ENCODE assay signal across 10 mouse cellular contexts in the genomic region with DNA sequence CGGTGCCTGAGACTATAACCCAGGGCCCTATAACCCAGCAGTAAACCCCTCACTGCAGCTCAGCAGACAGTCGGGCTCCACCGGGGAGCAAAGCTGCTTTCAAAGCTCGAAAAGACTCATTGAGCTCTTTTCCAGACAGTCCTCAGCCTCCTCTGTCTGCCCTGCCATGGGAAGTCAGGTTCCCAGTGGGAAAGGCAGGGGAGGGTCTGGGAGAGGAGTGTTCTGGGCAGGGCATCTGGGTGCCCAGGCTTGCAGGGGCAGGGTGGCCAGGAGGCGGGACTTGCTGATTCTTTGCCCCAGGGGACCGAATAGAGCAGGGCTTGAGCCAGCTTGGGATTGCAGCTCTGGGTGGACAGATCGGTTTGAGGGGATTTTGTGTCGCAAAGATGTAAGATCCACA. TPM values are rescaled to one million over a fixed set of nuclear protein-coding genes. Genes with fewer than 3 reads are reported as not detected.
DNase-seq lines count a peak whose midpoint lies in the region; ATAC-seq and TF ChIP-seq lines count a peak whose summit lies in the region.
"Had no signal": no experiment of that assay in that cellular context is flagged by ENCODE, and none has a peak within 500 bp of the region (broad histone marks: within the 10 kb centered on the region; RNA-seq: fewer than 3 reads in every experiment).

No protein-coding gene starts in this region.

- TF ChIP-seq CTCF in cerebellum, adult 2 months (IDR thresholded peaks at IDR 0.05; ENCODE audit: borderline replicate concordance, insufficient read depth, low read depth, low read length) = no peak
- no peak for TF ChIP-seq CTCF in kidney, adult 2 months (conservative IDR thresholded peaks at IDR 0.05; ENCODE audit: insufficient read depth, insufficient read length, low read depth, low read length)

- H3K36me3 ChIP-seq in kidney, embryonic 15.5 days = no peaks in the 10 kb centered on the region
- no peaks in the 10 kb centered on the region for H3K36me3 ChIP-seq in kidney, adult 2 months (ENCODE audit: control insufficient read depth, insufficient read depth, low read length)
- H3K36me3 ChIP-seq in embryonic facial prominence, embryonic 12.5 days = no peaks in the 10 kb centered on the region
- H3K36me3 ChIP-seq in limb, embryonic 15.5 days = peaks cover 15% of the 10 kb centered on the region

- WGBS in cerebellum, adult 2 months = 80% methylated on average over 8 of the region's 8 CpGs
- WGBS in kidney, embryonic 15.5 days = 30% methylated on average over 8 of the region's 8 CpGs
- 63% methylated on average over 8 of the region's 8 CpGs for WGBS in kidney, adult 2 months
- WGBS in embryonic facial prominence, embryonic 12.5 days = 25% methylated on average over 8 of the region's 8 CpGs
- 22% methylated on average over 8 of the region's 8 CpGs for WGBS in limb, embryonic 15.5 days

- H3K4me3 ChIP-seq in cerebellum, adult 2 months (replicated peaks; ENCODE audit: insufficient read depth, low read depth, low read length) = no peak overlapping the region
- H3K4me3 ChIP-seq in kidney, embryonic 15.5 days (replicated peaks) = no peak overlapping the region
- no peak overlapping the region for H3K4me3 ChIP-seq in kidney, adult 2 months (ENCODE audit: insufficient read depth, low read depth, low read length)
- H3K4me3 ChIP-seq in embryonic facial prominence, embryonic 12.5 days = no peak overlapping the region
- no peak overlapping the region for H3K4me3 ChIP-seq in limb, embryonic 15.5 days

- no peaks in the 10 kb centered on the region for H3K27me3 ChIP-seq in cerebellum, adult 2 months (ENCODE audit: control insufficient read depth, insufficient read depth, low read length)
- H3K27me3 ChIP-seq in kidney, embryonic 15.5 days = 0 out of 2 replicates have a peak, but pooled peaks cover 15% of the 10 kb centered on the region
- no peaks in the 10 kb centered on the region for H3K27me3 ChIP-seq in kidney, adult 2 months (replicated peaks; ENCODE audit: control insufficient read depth, insufficient read depth, low read length)
- no peaks in the 10 kb centered on the region for H3K27me3 ChIP-seq in embryonic facial prominence, embryonic 12.5 days
- H3K27me3 ChIP-seq in limb, embryonic 15.5 days = peaks cover 4% of the 10 kb centered on the region; the same call in 1 of the 2 replicates

- no peaks in the 10 kb centered on the region for H3K9me3 ChIP-seq in kidney, embryonic 15.5 days (replicated peaks)
- no peaks in the 10 kb centered on the region for H3K9me3 ChIP-seq in embryonic facial prominence, embryonic 12.5 days
- H3K9me3 ChIP-seq in limb, embryonic 15.5 days = no peaks in the 10 kb centered on the region

- ATAC-seq in kidney, embryonic 15.5 days (replicated peaks; ENCODE audit: low FRiP score) = no peak
- peak; percentile 16; the same call in 1 of the 2 replicates for ATAC-seq in embryonic facial prominence, embryonic 12.5 days (ENCODE audit: insufficient number of reproducible peaks, insufficient read depth, low FRiP score, low TSS enrichment)
- no peak for ATAC-seq in limb, embryonic 15.5 days (ENCODE audit: insufficient number of reproducible peaks, low FRiP score, low TSS enrichment, low read depth)

- H3K9ac ChIP-seq in kidney, embryonic 15.5 days = no peak overlapping the region
- no peak overlapping the region for H3K9ac ChIP-seq in embryonic facial prominence, embryonic 12.5 days
- H3K9ac ChIP-seq in limb, embryonic 15.5 days = no peak overlapping the region

- peaks cover 40% of the 10 kb centered on the region for H3K4me1 ChIP-seq in cerebellum, adult 2 months (ENCODE audit: control insufficient read depth, insufficient read depth, low read length)
- peaks cover 27% of the 10 kb centered on the region for H3K4me1 ChIP-seq in kidney, embryonic 15.5 days
- H3K4me1 ChIP-seq in kidney, adult 2 months (ENCODE audit: control insufficient read depth, insufficient read depth, low read length) = no peaks in the 10 kb centered on the region
- peaks cover 45% of the 10 kb centered on the region for H3K4me1 ChIP-seq in embryonic facial prominence, embryonic 12.5 days
- peaks cover 63% of the 10 kb centered on the region for H3K4me1 ChIP-seq in limb, embryonic 15.5 days

- no peak overlapping the region for H3K4me2 ChIP-seq in kidney, embryonic 15.5 days
- 0 out of 2 replicates have a peak overlapping the region, but pooled peaks have one; percentile 9 for H3K4me2 ChIP-seq in embryonic facial prominence, embryonic 12.5 days (replicated peaks)
- no peak overlapping the region for H3K4me2 ChIP-seq in limb, embryonic 15.5 days

- DNase-seq in cerebellum, postnatal 25 days = peak; percentile 14 to 22
- no peak for DNase-seq in cerebellum, adult 2 months
- no peak for DNase-seq in kidney, adult 2 months
- no peak for DNase-seq in thymus, postnatal 0 days (ENCODE audit: low spot score)
- no peak for DNase-seq in right cerebral cortex, postnatal 14 days
- DNase-seq: cerebellum, postnatal 36 days had no signal

- no peak for TF ChIP-seq POLR2A in cerebellum, adult 2 months (IDR thresholded peaks at IDR 0.05; ENCODE audit: borderline replicate concordance, insufficient read depth, low read length)
- no peak for TF ChIP-seq POLR2A in kidney, adult 2 months (IDR thresholded peaks at IDR 0.05; ENCODE audit: low read depth, low read length)

- no peak overlapping the region for H3K27ac ChIP-seq in cerebellum, adult 2 months (ENCODE audit: insufficient read depth, low read length)
- peak overlapping the region; percentile 37; the same call in 1 of the 2 replicates for H3K27ac ChIP-seq in kidney, embryonic 15.5 days
- H3K27ac ChIP-seq in kidney, adult 2 months (ENCODE audit: insufficient read depth, low read depth, low read length) = no peak overlapping the region
- H3K27ac ChIP-seq in embryonic facial prominence, embryonic 12.5 days = peak overlapping the region; percentile 74
- peak overlapping the region; percentile 82 for H3K27ac ChIP-seq in limb, embryonic 15.5 days

RNA-seq across cellular contexts. Expression of gene Lax1, which starts 52.6 kb away (rescaled TPM):
- polyA plus RNA-seq in cerebellum, adult 2 months (2012; rRNA removed) = 0.25 and 0.27 TPM in 2 replicates
- polyA plus RNA-seq in kidney, embryonic 15.5 days (2015; fragmentation: Nextera tagmentation; extraction: Ambion mirVana) = 0.66 and 0.81 TPM in 2 replicates
- 0.34 and 1.8 TPM in 2 replicates for polyA plus RNA-seq in kidney, adult 2 months (2012; rRNA removed)
- 0.71 and 1.3 TPM in 2 replicates for polyA plus RNA-seq in embryonic facial prominence, embryonic 12.5 days (2016; fragmentation: Nextera tagmentation; extraction: Ambion mirVana)
- 0.34 and 0.42 TPM in 2 replicates for polyA plus RNA-seq in limb, embryonic 15.5 days (2015; fragmentation: Nextera tagmentation; extraction: Ambion mirVana)
- polyA plus RNA-seq in thymus, postnatal 0 days (2015; fragmentation: Nextera tagmentation; extraction: Ambion mirVana) = 27.3 and 29.4 TPM in 2 replicates
- polyA plus RNA-seq: C2C12 had no signal

RNA-seq across cellular contexts. Expression of gene Atp2b4, which starts 58.3 kb away (rescaled TPM):
- 18.7 and 19.8 TPM in 2 replicates for polyA plus RNA-seq in cerebellum, adult 2 months (2012; rRNA removed)
- polyA plus RNA-seq in kidney, embryonic 15.5 days (2015; fragmentation: Nextera tagmentation; extraction: Ambion mirVana) = 7.2 and 8.5 TPM in 2 replicates
- polyA plus RNA-seq in kidney, adult 2 months (2012; rRNA removed) = 4.9 and 6.1 TPM in 2 replicates
- 14.1 and 15.0 TPM in 2 replicates for polyA plus RNA-seq in embryonic facial prominence, embryonic 12.5 days (2016; fragmentation: Nextera tagmentation; extraction: Ambion mirVana)
- 22.4 and 23.9 TPM in 2 replicates for polyA plus RNA-seq in limb, embryonic 15.5 days (2015; fragmentation: Nextera tagmentation; extraction: Ambion mirVana)
- 3.1 and 3.5 TPM in 2 replicates for polyA plus RNA-seq in thymus, postnatal 0 days (2015; fragmentation: Nextera tagmentation; extraction: Ambion mirVana)

Comparison
In these comparisons a context has a peak if more than half of its experiments do, and no peak if none do; other contexts are left out.
1. DNase-seq: peak in cerebellum, postnatal 25 days (2 of 2); none in cerebellum, adult 2 months (0 of 2), kidney, adult 2 months (single experiment), thymus, postnatal 0 days (single experiment) and right cerebral cortex, postnatal 14 days (single experiment).
2. H3K27ac ChIP-seq: peak in kidney, embryonic 15.5 days (single experiment), embryonic facial prominence, embryonic 12.5 days (single experiment) and limb, embryonic 15.5 days (single experiment); none in cerebellum, adult 2 months (single experiment) and kidney, adult 2 months (single experiment).
3. RNA of gene Lax1, which starts 52.6 kb away (polyA plus RNA-seq): 27.3 to 29.4 TPM in thymus, postnatal 0 days; 0.34 to 1.8 TPM in kidney, adult 2 months, 0.71 to 1.3 TPM in embryonic facial prominence, embryonic 12.5 days, 0.66 to 0.81 TPM in kidney, embryonic 15.5 days, 0.34 to 0.42 TPM in limb, embryonic 15.5 days and 0.25 to 0.27 TPM in cerebellum, adult 2 months; every median in the first group is over 10 times any median in the second.